Mouse (Mus musculus) midbrain, embryonic 16.5 days (tissue): Measurements from ENCODE around the gene Galnt17. TPM values are rescaled to one million over a fixed set of nuclear protein-coding genes. Genes with fewer than 3 reads are reported as not detected.

ENCODE experiments used
- ATAC-seq: fragments of 200-750 bp; cut with Nextera tagmentation; 2 replicates; pipeline ENCODE4 v1.8.0; 2017; ENCODE audit warnings: moderate TSS enrichment
- H3K27ac ChIP-seq: fragments of 300-500 bp; sonication (generic); 2 replicates; pipeline ENCODE4 v1.5.1; 2014; ENCODE audit warnings: mild to moderate bottlenecking, low read length, mixed read lengths
- H3K27me3 ChIP-seq: fragments of 300-500 bp; sonication (generic); 2 replicates; pipeline ENCODE4 v1.6.1; 2014; ENCODE audit warnings: low read depth, low read length, mixed read lengths; ENCODE audit not compliant: control insufficient read depth, insufficient read depth
- H3K36me3 ChIP-seq: fragments of 300-500 bp; sonication (generic); 2 replicates; pipeline ENCODE4 v1.6.1; 2014; ENCODE audit warnings: mild to moderate bottlenecking, low read length, moderate library complexity, mixed read lengths; ENCODE audit not compliant: control insufficient read depth, insufficient read depth
- H3K4me1 ChIP-seq: fragments of 300-500 bp; sonication (generic); 2 replicates; pipeline ENCODE4 v1.6.1; 2014; ENCODE audit warnings: mild to moderate bottlenecking, low read length, mixed read lengths; ENCODE audit not compliant: control insufficient read depth, insufficient read depth
- H3K4me2 ChIP-seq: fragments of 300-500 bp; sonication (generic); 2 replicates; pipeline ENCODE4 v1.6.1; 2014; ENCODE audit warnings: mild to moderate bottlenecking, low read length, mixed read lengths
- H3K4me3 ChIP-seq: fragments of 300-500 bp; sonication (generic); 2 replicates; pipeline ENCODE4 v1.5.1; 2014; ENCODE audit warnings: low read depth, mild to moderate bottlenecking, low read length, moderate library complexity, mixed read lengths
- H3K9ac ChIP-seq: fragments of 300-500 bp; sonication (generic); 2 replicates; pipeline ENCODE4 v1.6.1; 2014; ENCODE audit warnings: low read depth, low read length, mixed read lengths
- H3K9me3 ChIP-seq: fragments of 300-500 bp; sonication (generic); replicated peaks from 2 replicates; pipeline ENCODE4 v1.6.1; 2014; ENCODE audit warnings: mild to moderate bottlenecking, low read length, mixed read lengths; ENCODE audit not compliant: control insufficient read depth, poor library complexity, severe bottlenecking
- WGBS: fragments of 180-500 bp; shearing (Covaris S2); extraction: QIAGEN DNeasy Blood & Tissue Kit; methylation state at CpG from one replicate; pipeline ENCODE4 v1.1.7; 2014; 5-methylcytosine and 5-hydroxymethylcytosine counted together
- polyA plus RNA-seq: library from polyadenylated mRNA; unstranded; fragments of >200 nt; fragmentation: Nextera tagmentation; extraction: Ambion mirVana; gene quantifications from 2 replicates; pipeline ENCODE4 v1.2.1, GENCODE M21; 2015

The Galnt17 gene
- polyA plus RNA-seq, 1 experiment from 2014 or later = 5.8 TPM

DNA sequence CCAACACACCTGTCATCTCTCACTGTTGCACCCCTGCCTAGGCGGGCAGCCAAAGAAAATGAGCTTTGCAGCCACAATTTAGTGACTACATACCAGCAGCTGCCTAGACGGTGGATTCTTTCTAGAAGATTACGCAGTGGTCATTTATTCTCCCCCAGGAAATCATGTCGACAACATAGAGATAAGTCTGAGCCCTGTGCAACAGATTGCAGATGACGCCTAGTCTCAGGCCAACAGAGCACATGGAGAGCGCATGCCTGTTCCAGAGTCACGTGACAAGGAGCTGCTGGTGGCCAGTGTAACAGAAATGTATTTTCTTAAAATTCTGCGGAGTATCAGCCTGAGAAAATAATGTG is 380.5 kb downstream of the Galnt17 start:
- Histone ChIP-seq H3K9me3 (no peaks in the 10 kb centered on the region), H3K4me2 (no peak overlapping the region), H3K36me3 (no peaks in the 10 kb centered on the region), H3K4me1 (peaks cover 4% of the 10 kb centered on the region; the same call in 1 of the 2 replicates), H3K27me3 (no peaks in the 10 kb centered on the region), H3K27ac (no peak overlapping the region), H3K4me3 (no peak overlapping the region), H3K9ac (no peak overlapping the region)
- no peak for ATAC-seq
- 84% methylated on average over 8 of the region's 8 CpGs for WGBS

DNA sequence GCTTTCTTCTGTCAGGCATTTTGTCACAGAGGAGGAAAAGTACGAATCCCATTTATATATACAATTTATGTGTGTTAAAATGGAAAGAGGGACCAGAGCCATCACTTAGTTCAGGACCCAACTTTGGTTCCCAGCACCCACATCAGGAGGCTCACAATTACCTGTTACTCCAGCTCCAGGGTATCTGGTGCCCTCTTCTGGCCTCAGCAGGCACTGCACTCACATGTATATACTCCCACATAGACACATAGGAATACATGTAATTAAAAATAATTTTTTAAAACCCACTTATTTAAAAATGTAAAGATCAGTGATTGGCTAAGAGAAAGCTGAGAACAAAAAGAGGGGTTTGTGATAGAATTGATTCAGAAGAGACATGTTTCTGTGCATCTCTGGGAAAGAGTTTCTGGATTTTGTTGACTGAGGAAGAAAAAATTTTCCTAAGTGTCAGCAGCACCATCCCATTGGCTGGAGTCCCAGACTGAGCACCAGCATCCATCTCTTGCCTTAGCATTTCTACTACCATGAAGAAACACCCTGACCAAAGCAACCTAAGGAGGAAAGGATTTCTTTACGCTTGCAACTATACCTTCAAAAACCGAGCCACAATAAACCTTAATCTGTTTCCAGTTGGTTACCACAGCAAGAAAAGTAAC is 381.0 kb downstream of the Galnt17 start:
- Histone ChIP-seq H3K4me2 (no peak overlapping the region), H3K4me1 (peaks cover 4% of the 10 kb centered on the region; the same call in 1 of the 2 replicates), H3K36me3 (no peaks in the 10 kb centered on the region), H3K27ac (no peak overlapping the region), H3K27me3 (no peaks in the 10 kb centered on the region), H3K4me3 (no peak overlapping the region), H3K9ac (no peak overlapping the region), H3K9me3 (no peaks in the 10 kb centered on the region)
- 89% methylated on average over 3 of the region's 3 CpGs for WGBS
- ATAC-seq = no peak

DNA sequence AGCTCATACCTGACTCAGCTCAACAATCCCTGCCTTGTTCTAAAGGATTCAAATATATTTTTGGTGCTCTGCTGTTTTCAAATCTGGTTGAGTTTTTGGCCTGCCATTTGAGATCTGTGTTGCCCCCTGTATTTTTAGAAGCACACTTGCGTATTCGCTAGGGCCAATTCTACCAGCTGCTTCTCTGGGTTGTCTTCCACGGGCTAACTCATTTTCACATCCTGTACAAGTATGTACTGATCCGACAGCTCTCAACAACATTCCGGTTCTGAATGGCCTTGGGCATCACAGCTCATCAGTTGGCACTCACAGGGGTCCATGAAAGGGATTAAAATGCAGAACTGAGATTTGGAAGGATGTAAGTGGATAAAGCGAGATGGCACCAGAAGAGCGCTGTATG is 382.6 kb downstream of the Galnt17 start:
- WGBS = 93% methylated on average over 7 of the region's 7 CpGs

DNA sequence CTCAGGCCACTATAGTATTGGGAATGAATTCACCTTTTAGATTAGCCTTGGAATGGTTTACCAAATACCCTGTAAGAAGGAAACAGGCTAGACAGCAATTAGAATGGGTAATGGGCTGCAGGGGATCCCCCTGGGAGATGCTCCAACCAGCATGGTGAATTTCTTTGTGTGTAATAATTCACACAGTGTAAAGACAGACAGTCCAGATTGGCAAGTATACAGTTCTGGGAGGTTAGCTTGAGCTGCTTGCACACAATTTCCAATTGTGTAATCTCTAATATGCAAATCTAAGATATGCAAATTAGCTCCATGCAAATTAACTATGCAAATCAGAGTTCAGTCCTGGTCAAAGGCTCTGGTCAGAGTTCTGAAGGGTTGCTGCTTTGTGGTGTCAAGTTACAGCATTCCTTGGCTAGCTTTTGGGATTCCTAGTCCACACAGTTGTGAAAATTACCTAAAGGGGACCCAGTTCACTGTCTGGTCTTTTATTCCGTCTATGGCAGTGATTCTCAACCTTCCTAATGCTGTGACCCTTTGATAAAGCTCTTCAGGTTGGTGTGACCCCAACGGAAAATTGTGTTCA is 384.0 kb downstream of the Galnt17 start:
- no peaks in the 10 kb centered on the region for H3K27me3 ChIP-seq
- H3K27ac ChIP-seq = no peak overlapping the region
- no peaks in the 10 kb centered on the region for H3K36me3 ChIP-seq
- peaks cover 4% of the 10 kb centered on the region; the same call in 1 of the 2 replicates for H3K4me1 ChIP-seq
- H3K4me2 ChIP-seq = no peak overlapping the region
- no peaks in the 10 kb centered on the region for H3K9me3 ChIP-seq
- no peak for ATAC-seq
- H3K4me3 ChIP-seq = no peak overlapping the region
- WGBS = 26% methylated on average over 2 of the region's 2 CpGs
- no peak overlapping the region for H3K9ac ChIP-seq

More for the DNA sequence above, 382.6 kb downstream of the Galnt17 start:
- Histone ChIP-seq H3K9ac (no peak overlapping the region), H3K27ac (no peak overlapping the region), H3K9me3 (no peaks in the 10 kb centered on the region), H3K4me1 (peaks cover 4% of the 10 kb centered on the region; the same call in 1 of the 2 replicates), H3K27me3 (no peaks in the 10 kb centered on the region), H3K4me3 (no peak overlapping the region), H3K36me3 (no peaks in the 10 kb centered on the region), H3K4me2 (no peak overlapping the region)
- no peak for ATAC-seq

DNA sequence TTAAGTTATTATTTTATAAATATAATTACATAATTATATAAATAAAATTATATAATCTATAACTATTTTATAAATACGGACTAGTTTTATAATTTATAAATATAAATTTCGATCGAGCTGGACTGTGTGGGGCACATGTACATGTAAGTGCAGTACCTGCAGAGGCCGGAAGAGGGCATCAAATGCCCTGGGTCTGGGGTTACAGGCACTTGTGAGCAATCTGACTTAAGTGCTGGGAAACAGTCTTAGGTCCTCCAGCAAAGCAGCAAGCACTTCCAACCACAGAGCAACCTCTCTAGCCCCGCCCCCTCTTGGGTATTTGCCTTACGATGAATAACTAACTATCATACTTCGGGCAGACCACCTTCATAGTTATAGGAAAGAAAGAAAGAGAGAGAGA is 388.3 kb downstream of the Galnt17 start:
- Histone ChIP-seq H3K4me1 (peaks cover 4% of the 10 kb centered on the region; the same call in 1 of the 2 replicates), H3K4me2 (no peak overlapping the region), H3K9me3 (no peaks in the 10 kb centered on the region), H3K27ac (no peak overlapping the region), H3K36me3 (no peaks in the 10 kb centered on the region), H3K27me3 (no peaks in the 10 kb centered on the region), H3K4me3 (no peak overlapping the region), H3K9ac (no peak overlapping the region)
- WGBS = 96% methylated on average over 7 of the region's 7 CpGs
- no peak for ATAC-seq

DNA sequence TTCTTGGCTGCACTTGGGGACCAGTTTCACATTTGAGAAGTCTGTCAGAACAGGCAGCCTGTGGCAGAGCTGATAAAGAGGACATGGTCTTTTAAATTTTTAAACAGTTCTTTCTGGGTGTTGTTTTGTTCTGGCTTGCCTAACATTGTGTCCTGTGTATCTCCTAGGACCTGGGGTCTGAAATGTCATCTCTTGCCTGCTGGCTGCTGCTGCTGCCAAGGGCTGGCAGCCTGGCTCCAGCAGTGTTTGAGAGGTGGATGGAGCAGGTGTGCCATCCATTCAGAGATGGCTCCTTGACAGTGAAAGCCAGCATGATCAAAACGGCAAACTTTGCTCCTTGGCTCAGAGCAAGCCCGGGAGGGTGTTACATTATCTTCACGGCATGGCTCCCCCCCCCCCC is 393.7 kb downstream of the Galnt17 start:
- no peaks in the 10 kb centered on the region for H3K9me3 ChIP-seq
- no peak overlapping the region for H3K27ac ChIP-seq
- H3K36me3 ChIP-seq = no peaks in the 10 kb centered on the region
- no peak overlapping the region for H3K4me3 ChIP-seq
- H3K9ac ChIP-seq = no peak overlapping the region
- no peak for ATAC-seq
- no peak overlapping the region for H3K4me2 ChIP-seq
- H3K4me1 ChIP-seq = 0 out of 2 replicates have a peak, but pooled peaks cover 3% of the 10 kb centered on the region
- 59% methylated on average over 3 of the region's 3 CpGs for WGBS
- no peaks in the 10 kb centered on the region for H3K27me3 ChIP-seq

DNA sequence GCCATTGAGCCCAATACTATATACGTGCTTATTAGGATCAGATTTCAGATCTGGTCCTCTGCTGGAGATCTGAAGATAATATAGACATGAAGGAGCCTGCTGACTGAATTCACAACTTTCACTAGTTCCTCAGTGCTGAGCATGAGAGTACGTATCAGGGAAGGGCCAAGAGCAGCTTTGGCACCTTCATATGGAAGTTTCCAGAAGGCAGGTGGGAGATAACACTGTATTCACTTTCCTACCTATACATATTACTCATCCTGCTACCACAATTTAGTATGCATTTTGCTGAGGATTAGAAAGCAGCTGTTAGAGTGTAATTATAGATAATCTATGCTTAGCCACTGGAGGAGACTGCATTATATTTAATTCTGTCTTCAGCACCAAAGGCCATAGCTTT is 396.7 kb downstream of the Galnt17 start:
- Histone ChIP-seq H3K4me3 (no peak overlapping the region), H3K4me1 (0 out of 2 replicates have a peak, but pooled peaks cover 5% of the 10 kb centered on the region), H3K4me2 (no peak overlapping the region), H3K9ac (no peak overlapping the region), H3K9me3 (no peaks in the 10 kb centered on the region), H3K36me3 (no peaks in the 10 kb centered on the region), H3K27ac (no peak overlapping the region), H3K27me3 (no peaks in the 10 kb centered on the region)
- 93% methylated on average over 2 of the region's 2 CpGs for WGBS
- no peak for ATAC-seq

DNA sequence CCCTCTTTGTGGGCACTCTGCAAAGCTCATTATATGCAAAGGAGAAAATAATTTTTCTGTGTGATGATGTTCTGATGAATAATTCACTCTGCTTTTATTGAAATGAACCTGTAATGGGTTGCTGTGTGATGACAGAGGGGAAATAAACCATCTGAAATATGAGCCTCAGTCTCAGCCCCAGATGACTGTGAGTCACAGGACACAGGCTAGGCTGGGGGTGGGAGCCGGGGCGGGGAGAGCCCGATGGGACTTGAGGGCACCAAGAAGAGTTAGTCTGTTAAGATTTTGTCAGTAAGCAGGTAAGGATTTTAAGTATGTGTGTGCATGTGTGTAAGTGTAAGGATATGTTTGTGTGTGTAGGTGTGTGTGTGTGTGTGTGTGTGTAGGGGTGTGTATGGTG is 406.6 kb downstream of the Galnt17 start:
- H3K4me1 ChIP-seq = no peaks in the 10 kb centered on the region
- no peak overlapping the region for H3K4me2 ChIP-seq
- H3K4me3 ChIP-seq = no peak overlapping the region
- H3K36me3 ChIP-seq = no peaks in the 10 kb centered on the region
- H3K9ac ChIP-seq = no peak overlapping the region
- H3K27ac ChIP-seq = no peak overlapping the region
- H3K27me3 ChIP-seq = no peaks in the 10 kb centered on the region
- WGBS = 91% methylated on average over 3 of the region's 3 CpGs
- H3K9me3 ChIP-seq = no peaks in the 10 kb centered on the region
- ATAC-seq = no peak

DNA sequence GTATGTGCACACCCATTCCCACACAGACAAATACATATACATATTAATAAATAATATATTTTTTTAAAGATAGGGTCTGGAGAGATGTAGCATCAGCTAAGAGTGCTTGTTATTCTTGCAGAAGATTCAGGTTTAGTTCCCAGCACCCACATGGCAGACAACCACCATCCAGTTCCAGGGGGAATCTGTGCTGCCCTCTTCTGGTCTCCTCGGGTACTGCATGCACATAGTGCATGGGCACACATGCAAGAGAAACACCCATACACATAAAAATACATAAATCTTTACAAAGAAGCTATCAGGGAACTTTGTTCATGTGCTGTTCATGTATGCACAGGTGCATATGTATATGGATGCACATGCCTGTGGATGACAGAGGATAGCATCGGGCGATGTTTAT is 412.3 kb downstream of the Galnt17 start:
- Histone ChIP-seq H3K4me3 (no peak overlapping the region), H3K9me3 (no peaks in the 10 kb centered on the region; the same call in 1 of the 2 replicates), H3K9ac (no peak overlapping the region), H3K4me2 (no peak overlapping the region), H3K27ac (no peak overlapping the region), H3K4me1 (no peaks in the 10 kb centered on the region), H3K36me3 (no peaks in the 10 kb centered on the region), H3K27me3 (no peaks in the 10 kb centered on the region)
- no peak for ATAC-seq
- 96% methylated on average over 3 of the region's 3 CpGs for WGBS
